Mouse (Mus musculus) intestine, embryonic 14.5 days (tissue): ENCODE measurements at regions not wholly inside any gene's neighbourhood (a gene's known extent, or its start where the extent isn't known, plus 50 kb on each side); places are given as distances from the start of the nearest gene placed in this dataset.

Experiments
- ATAC-seq: fragments of 200-750 bp; cut with Nextera tagmentation; replicated peaks from 2 replicates; pipeline ENCODE4 v1.8.0; 2017; ENCODE audit warnings: low read depth, moderate number of reproducible peaks, moderate TSS enrichment, moderate library complexity; ENCODE audit not compliant: low FRiP score, low TSS enrichment
- DNase-seq: peaks from one replicate; pipeline ENCODE4 v3.0.0-alpha.2; 2018; ENCODE audit warnings: low spot score
- H3K27ac ChIP-seq: fragments of 300-500 bp; sonication (generic); 2 replicates; pipeline ENCODE4 v1.5.1; 2014; ENCODE audit warnings: low read depth, mild to moderate bottlenecking, control low read depth
- H3K27me3 ChIP-seq: fragments of 300-500 bp; sonication (generic); replicated peaks from 2 replicates; pipeline ENCODE4 v1.6.1; 2014; ENCODE audit warnings: low read length, control low read depth; ENCODE audit not compliant: control insufficient read depth, insufficient read depth
- H3K36me3 ChIP-seq: fragments of 300-500 bp; sonication (generic); 2 replicates; pipeline ENCODE4 v1.6.1; 2014; ENCODE audit warnings: low read length, control low read depth; ENCODE audit not compliant: control insufficient read depth, insufficient read depth
- H3K4me1 ChIP-seq: fragments of 300-500 bp; sonication (generic); replicated peaks from 2 replicates; pipeline ENCODE4 v1.6.1; 2014; ENCODE audit warnings: low read length, control low read depth, mixed read lengths; ENCODE audit not compliant: control insufficient read depth, insufficient read depth
- H3K4me2 ChIP-seq: fragments of 300-500 bp; sonication (generic); 2 replicates; pipeline ENCODE4 v1.6.1; 2014; ENCODE audit warnings: low read length
- H3K4me3 ChIP-seq: fragments of 300-500 bp; sonication (generic); 2 replicates; pipeline ENCODE4 v1.5.1; 2014; ENCODE audit warnings: low read depth, low read length, control low read depth, mixed read lengths
- H3K9ac ChIP-seq: fragments of 300-500 bp; sonication (generic); 2 replicates; pipeline ENCODE4 v1.6.1; 2014; ENCODE audit warnings: mild to moderate bottlenecking, low read length
- H3K9me3 ChIP-seq: fragments of 300-500 bp; sonication (generic); 2 replicates; pipeline ENCODE4 v1.6.1; 2016; ENCODE audit warnings: low read length, control low read depth; ENCODE audit not compliant: control insufficient read depth
- WGBS: fragments of 180-500 bp; shearing (Covaris S2); extraction: QIAGEN DNeasy Blood & Tissue Kit; methylation state at CpG from one replicate; pipeline ENCODE4 v1.1.7; 2014; 5-methylcytosine and 5-hydroxymethylcytosine counted together

GRCm38 (mm10) chr15:56061326-56061725 lies 1416.1 kb downstream of the Slc22a22 start:
- Histone ChIP-seq H3K4me2 (no peak overlapping the region), H3K27ac (no peak overlapping the region), H3K9me3 (no peaks in the 10 kb centered on the region), H3K4me1 (no peaks in the 10 kb centered on the region), H3K4me3 (no peak overlapping the region), H3K9ac (no peak overlapping the region), H3K36me3 (no peaks in the 10 kb centered on the region), H3K27me3 (no peaks in the 10 kb centered on the region)
- 58% methylated on average over 4 of the region's 4 CpGs for WGBS
- DNase-seq (no peak), ATAC-seq (no peak)

- no peak overlapping the region for H3K27ac ChIP-seq
Measured at GRCm38 (mm10) chr15:56050716-56051115, 1426.7 kb downstream of the Slc22a22 start.

GRCm38 (mm10) chr15:56047832-56048231 lies 1429.6 kb downstream of the Slc22a22 start:
- Histone ChIP-seq H3K4me3 (no peak overlapping the region), H3K27ac (no peak overlapping the region), H3K9me3 (no peaks in the 10 kb centered on the region), H3K4me2 (no peak overlapping the region), H3K27me3 (no peaks in the 10 kb centered on the region), H3K9ac (no peak overlapping the region), H3K36me3 (no peaks in the 10 kb centered on the region), H3K4me1 (no peaks in the 10 kb centered on the region; the same call in 1 of the 2 replicates)
- DNase-seq, result no peak
- 79% methylated on average over 2 of the region's 2 CpGs for whole genome bisulfite sequencing
- ATAC-seq, result no peak

More at GRCm38 (mm10) chr15:56050716-56051115, 1426.7 kb downstream of the Slc22a22 start:
- H3K36me3 ChIP-seq, result no peaks in the 10 kb centered on the region
- no peaks in the 10 kb centered on the region; the same call in 1 of the 2 replicates for H3K4me1 ChIP-seq
- no peak for DNase-seq
- H3K9me3 ChIP-seq, result no peaks in the 10 kb centered on the region
- no peak overlapping the region for H3K9ac ChIP-seq
- no peak overlapping the region for H3K4me3 ChIP-seq
- no peak for ATAC-seq
- WGBS, result 34% methylated on average over 7 of the region's 7 CpGs
- H3K4me2 ChIP-seq, result peak overlapping the region; percentile 13; the same call in 1 of the 2 replicates
- H3K27me3 ChIP-seq, result no peaks in the 10 kb centered on the region

- H3K36me3 ChIP-seq, result no peaks in the 10 kb centered on the region
- H3K9ac ChIP-seq, result peak overlapping the region; percentile 30; the same call in 1 of the 2 replicates
- H3K27ac ChIP-seq, result no peak overlapping the region
- DNase-seq (peak; percentile 87), ATAC-seq (peak; percentile 80)
- H3K4me2 ChIP-seq, result peak overlapping the region; percentile 51
- 33% methylated on average over 16 of the region's 16 CpGs for WGBS
- peak overlapping the region; percentile 15; the same call in 1 of the 2 replicates for H3K4me3 ChIP-seq
- no peaks in the 10 kb centered on the region for H3K9me3 ChIP-seq
- no peaks in the 10 kb centered on the region; the same call in 1 of the 2 replicates for H3K4me1 ChIP-seq
- H3K27me3 ChIP-seq, result no peaks in the 10 kb centered on the region
Measured at GRCm38 (mm10) chr15:56046679-56047532, 1430.5 kb downstream of the Slc22a22 start.

GRCm38 (mm10) chr15:56045510-56046245 lies 1431.7 kb downstream of the Slc22a22 start:
- 87% methylated on average over 10 of the region's 10 CpGs for WGBS
- Histone ChIP-seq H3K27me3 (no peaks in the 10 kb centered on the region), H3K9ac (no peak overlapping the region), H3K9me3 (no peaks in the 10 kb centered on the region), H3K4me3 (no peak overlapping the region), H3K27ac (no peak overlapping the region), H3K4me2 (no peak overlapping the region), H3K36me3 (no peaks in the 10 kb centered on the region), H3K4me1 (no peaks in the 10 kb centered on the region; the same call in 1 of the 2 replicates)
- no peak for ATAC-seq
- DNase-seq, result no peak

GRCm38 (mm10) chr15:56043282-56043681 lies 1434.1 kb downstream of the Slc22a22 start:
- H3K4me3 ChIP-seq, result no peak overlapping the region
- H3K9ac ChIP-seq, result no peak overlapping the region
- ATAC-seq, result no peak
- no peak overlapping the region for H3K4me2 ChIP-seq
- no peaks in the 10 kb centered on the region for H3K36me3 ChIP-seq
- no peaks in the 10 kb centered on the region for H3K4me1 ChIP-seq
- no peak for DNase-seq
- WGBS, result 76% methylated on average over 4 of the region's 4 CpGs
- no peak overlapping the region for H3K27ac ChIP-seq
- H3K9me3 ChIP-seq, result no peaks in the 10 kb centered on the region
- no peaks in the 10 kb centered on the region for H3K27me3 ChIP-seq

GRCm38 (mm10) chr15:56042449-56042848 lies 1435.0 kb downstream of the Slc22a22 start:
- ATAC-seq, result no peak
- H3K27ac ChIP-seq, result no peak overlapping the region
- H3K9me3 ChIP-seq, result no peaks in the 10 kb centered on the region
- no peak overlapping the region for H3K4me3 ChIP-seq
- H3K36me3 ChIP-seq, result no peaks in the 10 kb centered on the region
- DNase-seq, result no peak
- no peak overlapping the region for H3K9ac ChIP-seq
- H3K4me1 ChIP-seq, result no peaks in the 10 kb centered on the region
- no peak overlapping the region for H3K4me2 ChIP-seq
- no peaks in the 10 kb centered on the region for H3K27me3 ChIP-seq

- Histone ChIP-seq H3K9me3 (0 out of 2 replicates have a peak, but pooled peaks cover 2% of the 10 kb centered on the region), H3K27me3 (no peaks in the 10 kb centered on the region), H3K4me1 (no peaks in the 10 kb centered on the region), H3K27ac (no peak overlapping the region), H3K36me3 (no peaks in the 10 kb centered on the region), H3K4me3 (no peak overlapping the region), H3K4me2 (no peak overlapping the region), H3K9ac (no peak overlapping the region)
- ATAC-seq (no peak), DNase-seq (no peak)
- WGBS, result 79% methylated on average over 2 of the region's 2 CpGs
Measured at GRCm38 (mm10) chr15:56030007-56030406, 1447.4 kb downstream of the Slc22a22 start.
